Mouse (Mus musculus): Measurements from ENCODE around the gene Tmc5. TPM values are rescaled to one million over a fixed set of nuclear protein-coding genes. Genes with fewer than 3 reads are reported as not detected.

The Tmc5 gene
- polyA plus RNA-seq, 1 experiment from 2014 or later: 0.23 TPM

DNA sequence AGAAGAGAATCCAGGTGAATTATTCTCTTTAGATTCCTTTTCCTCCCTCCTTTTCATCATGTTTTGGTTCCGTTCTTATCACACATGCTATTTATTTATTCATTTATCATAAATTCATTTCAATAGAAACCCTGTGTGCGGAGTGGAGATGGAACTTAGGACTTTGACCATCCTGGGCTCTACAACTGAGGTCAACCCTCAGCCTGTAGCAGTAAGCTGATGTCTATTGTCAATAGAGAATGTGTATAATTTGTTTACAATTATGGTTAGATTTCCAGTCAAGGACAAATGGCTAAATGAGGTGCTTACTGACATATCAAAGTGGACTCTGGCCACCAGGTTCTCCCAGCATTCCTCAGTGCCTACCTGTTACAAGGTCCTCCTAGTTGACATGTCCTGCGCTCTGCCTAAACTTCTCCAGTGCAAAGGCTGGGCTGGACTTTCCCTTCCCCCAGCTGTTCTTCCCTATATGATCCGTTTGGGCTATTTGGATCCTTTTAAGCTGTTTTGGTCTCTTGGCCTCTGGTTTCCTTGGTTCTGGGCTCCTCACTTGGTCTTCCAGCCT, 14.2 kb downstream of the Tmc5 start:
- H3K27ac ChIP-seq (replicated peaks): no peak overlapping the region
- 87% methylated on average over 4 of the region's 4 CpGs for WGBS
- no peaks in the 10 kb centered on the region for H3K27me3 ChIP-seq

GRCm38 (mm10) chr7:118611933-118612332, 14.8 kb downstream of the Tmc5 start:
- H3K27me3 ChIP-seq: no peaks in the 10 kb centered on the region
- no peak for ATAC-seq (ENCODE audit: low FRiP score, low read depth)
- WGBS: 63% methylated on average over 8 of the region's 8 CpGs
- no peak overlapping the region for H3K4me2 ChIP-seq (replicated peaks)
- H3K9ac ChIP-seq (replicated peaks): no peak overlapping the region
- H3K4me1 ChIP-seq: peaks cover 9% of the 10 kb centered on the region
- H3K4me3 ChIP-seq: no peak overlapping the region
- H3K36me3 ChIP-seq: no peaks in the 10 kb centered on the region
- no peak overlapping the region for H3K27ac ChIP-seq (replicated peaks)
- no peaks in the 10 kb centered on the region for H3K9me3 ChIP-seq

More for the DNA sequence above, 14.2 kb downstream of the Tmc5 start:
- Histone ChIP-seq H3K9me3 (peaks cover 4% of the 10 kb centered on the region; the same call in 1 of the 2 replicates), H3K4me2 (replicated peaks) (no peak overlapping the region), H3K4me1 (peaks cover 9% of the 10 kb centered on the region), H3K4me3 (no peak overlapping the region), H3K36me3 (no peaks in the 10 kb centered on the region), H3K9ac (replicated peaks) (no peak overlapping the region)
- no peak for ATAC-seq (ENCODE audit: low FRiP score, low read depth)

- no peak overlapping the region for H3K27ac ChIP-seq (replicated peaks)
- H3K4me3 ChIP-seq: no peak overlapping the region
- H3K4me1 ChIP-seq: peaks cover 9% of the 10 kb centered on the region
- H3K27me3 ChIP-seq: no peaks in the 10 kb centered on the region
- ATAC-seq (ENCODE audit: low FRiP score, low read depth): no peak
- no peak overlapping the region for H3K9ac ChIP-seq (replicated peaks)
- WGBS: 30% methylated on average over 13 of the region's 13 CpGs
- no peaks in the 10 kb centered on the region for H3K36me3 ChIP-seq
- no peaks in the 10 kb centered on the region for H3K9me3 ChIP-seq
- peak overlapping the region; percentile 13; the same call in 1 of the 2 replicates for H3K4me2 ChIP-seq (replicated peaks)
Measured at GRCm38 (mm10) chr7:118614076-118614475, 17.0 kb downstream of the Tmc5 start.

DNA sequence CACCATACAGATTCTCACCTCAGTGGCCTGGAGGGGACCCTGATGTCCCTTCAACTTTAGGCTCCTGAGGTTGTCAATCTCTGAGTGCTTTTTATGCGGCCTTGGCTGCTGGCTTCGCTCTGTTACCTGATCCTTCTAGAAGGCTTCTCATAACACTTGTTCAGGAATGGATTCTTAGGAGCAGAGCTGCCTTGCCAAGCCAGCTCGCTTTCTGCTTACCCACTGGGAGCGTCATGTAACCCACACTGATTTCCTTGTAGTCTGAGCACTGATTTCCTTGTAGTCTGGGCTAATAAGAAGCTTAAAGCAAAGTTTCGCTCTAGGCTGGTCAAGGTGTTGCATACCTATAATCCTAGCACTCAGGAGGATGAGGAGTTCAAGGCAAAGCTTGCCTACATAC, 21.0 kb downstream of the Tmc5 start:
- 82% methylated on average over 5 of the region's 5 CpGs for WGBS
- Histone ChIP-seq H3K27me3 (no peaks in the 10 kb centered on the region), H3K9me3 (no peaks in the 10 kb centered on the region), H3K36me3 (no peaks in the 10 kb centered on the region), H3K4me1 (peaks cover 6% of the 10 kb centered on the region; the same call in 1 of the 2 replicates), H3K9ac (replicated peaks) (no peak overlapping the region), H3K27ac (replicated peaks) (no peak overlapping the region), H3K4me3 (no peak overlapping the region), H3K4me2 (replicated peaks) (no peak overlapping the region)
- ATAC-seq (ENCODE audit: low FRiP score, low read depth): no peak

DNA sequence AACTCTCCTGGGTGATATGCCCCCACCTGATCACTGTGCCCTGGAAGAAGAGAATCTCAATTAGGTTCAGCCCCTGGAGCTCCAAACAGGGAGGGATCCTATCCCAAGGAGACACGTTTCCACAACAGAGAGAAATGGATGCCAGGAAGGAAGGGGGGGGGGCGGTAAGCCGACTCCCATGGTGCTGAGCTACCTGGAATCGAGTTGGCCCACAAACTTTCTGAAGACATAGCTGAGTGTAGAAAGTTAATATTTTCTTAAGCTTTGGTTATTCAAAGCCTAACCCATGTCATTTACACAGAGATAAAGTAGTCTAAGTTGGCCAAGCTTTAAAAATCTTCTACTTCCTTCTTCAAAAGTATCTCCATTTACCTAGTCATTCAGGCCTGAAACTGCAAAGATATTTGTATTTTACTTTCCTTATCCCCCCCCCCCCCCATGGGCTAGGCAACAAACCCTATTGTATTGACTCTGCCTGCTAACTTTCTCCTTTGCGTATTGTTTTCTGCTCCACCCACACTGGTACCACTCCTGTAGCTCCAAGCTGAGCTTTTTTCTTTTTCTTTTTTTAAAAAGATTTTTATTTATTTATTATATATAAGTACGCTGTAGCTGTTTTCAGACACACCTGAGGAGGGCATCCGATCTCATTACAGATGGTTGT, 23.3 kb downstream of the Tmc5 start:
- H3K36me3 ChIP-seq: no peaks in the 10 kb centered on the region
- no peaks in the 10 kb centered on the region for H3K4me1 ChIP-seq
- 93% methylated on average over 7 of the region's 7 CpGs for WGBS
- no peak overlapping the region for H3K27ac ChIP-seq (replicated peaks)
- no peak overlapping the region for H3K4me2 ChIP-seq (replicated peaks)
- H3K4me3 ChIP-seq: no peak overlapping the region
- no peaks in the 10 kb centered on the region for H3K27me3 ChIP-seq
- no peaks in the 10 kb centered on the region for H3K9me3 ChIP-seq
- no peak for ATAC-seq (ENCODE audit: low FRiP score, low read depth)
- no peak overlapping the region for H3K9ac ChIP-seq (replicated peaks)

DNA sequence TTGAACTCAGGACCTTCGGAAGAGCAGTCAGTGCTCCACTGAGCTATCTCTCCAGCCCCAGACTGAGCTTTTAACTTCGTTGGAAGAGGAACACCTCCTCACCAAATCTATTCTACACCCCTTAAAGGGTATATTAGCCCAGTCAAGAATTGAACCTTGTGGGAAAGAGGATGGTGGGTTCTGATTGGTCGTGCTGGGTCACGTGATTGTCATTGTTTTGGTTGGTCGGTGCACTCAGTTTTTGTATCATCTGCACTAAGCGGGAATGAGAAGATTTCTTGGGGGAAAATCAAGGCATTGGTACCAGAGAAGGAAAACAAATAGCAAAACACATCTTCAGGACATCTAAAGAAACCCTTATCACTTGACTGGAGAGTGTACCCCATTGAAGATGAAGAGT, 24.0 kb downstream of the Tmc5 start:
- no peaks in the 10 kb centered on the region for H3K36me3 ChIP-seq
- no peaks in the 10 kb centered on the region for H3K9me3 ChIP-seq
- H3K9ac ChIP-seq (replicated peaks): no peak overlapping the region
- no peaks in the 10 kb centered on the region for H3K4me1 ChIP-seq
- ATAC-seq (ENCODE audit: low FRiP score, low read depth): no peak
- H3K4me3 ChIP-seq: no peak overlapping the region
- no peaks in the 10 kb centered on the region for H3K27me3 ChIP-seq
- 84% methylated on average over 6 of the region's 6 CpGs for WGBS
- H3K4me2 ChIP-seq (replicated peaks): no peak overlapping the region
- no peak overlapping the region for H3K27ac ChIP-seq (replicated peaks)

- Histone ChIP-seq H3K9ac (replicated peaks) (no peak overlapping the region), H3K36me3 (no peaks in the 10 kb centered on the region), H3K9me3 (no peaks in the 10 kb centered on the region), H3K4me1 (no peaks in the 10 kb centered on the region), H3K4me2 (replicated peaks) (no peak overlapping the region), H3K27me3 (no peaks in the 10 kb centered on the region), H3K27ac (replicated peaks) (no peak overlapping the region), H3K4me3 (no peak overlapping the region)
- no peak for ATAC-seq (ENCODE audit: low FRiP score, low read depth)
- WGBS: 82% methylated on average over 13 of the region's 13 CpGs
Measured at GRCm38 (mm10) chr7:118627550-118628298, 30.6 kb downstream of the Tmc5 start.

DNA sequence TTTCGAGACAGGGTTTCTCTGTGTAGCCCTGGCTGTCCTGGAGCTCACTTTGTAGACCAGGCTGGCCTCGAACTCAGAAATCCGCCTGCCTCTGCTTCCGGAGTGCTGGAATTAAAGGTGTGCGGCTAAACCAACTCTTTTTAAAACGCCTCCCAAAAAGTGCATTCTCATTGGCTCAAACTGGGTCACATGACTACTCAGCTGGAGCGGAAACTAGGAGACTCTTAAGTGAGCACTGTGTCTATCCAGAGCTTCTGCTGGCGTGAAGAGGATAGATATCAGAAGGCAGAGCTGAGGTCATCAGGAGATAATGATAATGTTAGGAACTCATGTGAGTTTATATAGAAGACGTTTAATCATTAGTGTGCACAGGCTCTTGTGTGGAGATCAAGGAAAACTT, 36.0 kb downstream of the Tmc5 start:
- no peak overlapping the region for H3K27ac ChIP-seq (replicated peaks)
- H3K4me3 ChIP-seq: no peak overlapping the region
- ATAC-seq (ENCODE audit: low FRiP score, low read depth): no peak
- no peaks in the 10 kb centered on the region for H3K27me3 ChIP-seq
- H3K9me3 ChIP-seq: no peaks in the 10 kb centered on the region
- H3K4me2 ChIP-seq (replicated peaks): no peak overlapping the region
- no peaks in the 10 kb centered on the region for H3K36me3 ChIP-seq
- no peaks in the 10 kb centered on the region for H3K4me1 ChIP-seq
- 87% methylated on average over 9 of the region's 9 CpGs for WGBS
- H3K9ac ChIP-seq (replicated peaks): no peak overlapping the region

DNA sequence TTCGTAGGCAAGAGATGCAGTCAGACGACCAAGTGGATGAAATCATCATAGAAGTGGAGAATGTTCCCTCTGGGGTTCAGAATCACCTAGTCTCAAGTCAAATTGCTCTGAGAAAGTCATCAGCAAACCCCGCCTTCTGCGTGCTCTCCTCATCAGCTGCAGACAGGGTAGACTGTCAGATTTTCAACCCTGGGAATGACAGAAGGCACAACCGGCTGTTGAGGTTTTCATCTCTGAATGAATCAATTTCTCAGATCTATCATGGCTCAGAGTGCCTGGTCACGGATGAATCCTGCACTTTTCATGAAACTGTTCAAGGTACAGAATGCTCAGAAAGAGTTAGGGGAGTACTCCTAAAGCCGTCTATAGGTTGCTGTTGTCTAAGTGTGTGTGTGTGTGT, 36.9 kb downstream of the Tmc5 start:
- no peak overlapping the region for H3K4me3 ChIP-seq
- ATAC-seq (ENCODE audit: low FRiP score, low read depth): no peak
- no peaks in the 10 kb centered on the region for H3K4me1 ChIP-seq
- H3K4me2 ChIP-seq (replicated peaks): no peak overlapping the region
- WGBS: 85% methylated on average over 7 of the region's 7 CpGs
- H3K27ac ChIP-seq (replicated peaks): no peak overlapping the region
- no peak overlapping the region for H3K9ac ChIP-seq (replicated peaks)
- no peaks in the 10 kb centered on the region for H3K9me3 ChIP-seq
- no peaks in the 10 kb centered on the region for H3K27me3 ChIP-seq
- no peaks in the 10 kb centered on the region for H3K36me3 ChIP-seq

GRCm38 (mm10) chr7:118637466-118637865, 40.4 kb downstream of the Tmc5 start:
- Histone ChIP-seq H3K4me2 (replicated peaks) (no peak overlapping the region), H3K4me1 (no peaks in the 10 kb centered on the region), H3K27ac (replicated peaks) (no peak overlapping the region), H3K36me3 (no peaks in the 10 kb centered on the region), H3K9me3 (no peaks in the 10 kb centered on the region), H3K27me3 (no peaks in the 10 kb centered on the region), H3K9ac (replicated peaks) (no peak overlapping the region), H3K4me3 (no peak overlapping the region)
- ATAC-seq (ENCODE audit: low FRiP score, low read depth): no peak
- WGBS: 68% methylated on average over 4 of the region's 4 CpGs

DNA sequence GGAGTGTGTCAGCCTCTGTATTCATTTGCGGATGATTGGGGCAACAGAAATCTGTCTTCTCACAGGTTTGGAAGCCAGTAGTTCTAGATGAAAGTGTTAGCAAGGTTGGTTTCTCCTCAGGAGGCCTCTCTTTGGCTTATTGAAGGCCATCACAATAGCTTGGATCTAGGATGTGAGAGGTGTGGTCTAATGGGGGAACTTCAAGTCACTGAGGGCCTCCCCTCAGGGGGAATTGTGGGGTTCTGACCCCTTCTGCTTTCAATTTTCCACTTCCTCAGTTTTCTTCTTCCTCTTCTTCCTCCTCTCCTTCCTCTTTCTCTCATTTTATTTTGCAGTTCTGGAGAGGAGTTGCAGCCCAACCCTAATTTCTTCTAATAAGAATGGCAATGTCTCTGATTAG, 49.1 kb downstream of the Tmc5 start:
- Histone ChIP-seq H3K4me2 (replicated peaks) (no peak overlapping the region), H3K4me3 (no peak overlapping the region), H3K9me3 (no peaks in the 10 kb centered on the region), H3K27ac (replicated peaks) (no peak overlapping the region), H3K36me3 (no peaks in the 10 kb centered on the region), H3K4me1 (no peaks in the 10 kb centered on the region), H3K27me3 (no peaks in the 10 kb centered on the region), H3K9ac (replicated peaks) (no peak overlapping the region)
- WGBS: 100% methylated on average over 1 of the region's 1 CpGs
- ATAC-seq (ENCODE audit: low FRiP score, low read depth): no peak

DNA sequence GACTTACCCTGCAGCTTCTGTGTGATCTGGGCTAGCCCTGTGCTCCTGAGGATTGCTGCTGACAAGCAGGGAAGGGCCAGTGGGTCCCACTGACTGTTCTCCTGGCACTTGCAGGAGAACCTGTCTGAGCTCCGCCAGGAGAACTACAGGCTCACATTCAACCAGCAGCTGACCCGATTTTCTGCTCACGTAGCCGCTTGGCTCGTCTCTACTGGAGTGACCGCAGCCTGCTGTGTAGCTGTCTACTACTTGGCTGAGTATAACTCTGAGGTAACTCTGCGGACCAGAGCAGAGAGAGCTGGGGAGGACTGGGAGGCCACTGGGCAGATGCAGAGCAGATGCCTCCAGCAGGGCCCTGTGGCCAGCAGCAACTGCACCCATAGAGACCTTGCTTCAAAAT, 52.2 kb downstream of the Tmc5 start:
- Histone ChIP-seq H3K4me1 (no peaks in the 10 kb centered on the region), H3K4me3 (no peak overlapping the region), H3K27ac (replicated peaks) (no peak overlapping the region), H3K27me3 (no peaks in the 10 kb centered on the region), H3K9me3 (no peaks in the 10 kb centered on the region), H3K4me2 (replicated peaks) (no peak overlapping the region), H3K9ac (replicated peaks) (no peak overlapping the region), H3K36me3 (no peaks in the 10 kb centered on the region)
- no peak for ATAC-seq (ENCODE audit: low FRiP score, low read depth)
- WGBS: 85% methylated on average over 7 of the region's 7 CpGs
